Mouse (Mus musculus) hindbrain, embryonic 15.5 days (tissue): ENCODE data around the gene Sox3. TPM values are rescaled to one million over a fixed set of nuclear protein-coding genes. Genes with fewer than 3 reads are reported as not detected.

Experiments
- ATAC-seq: fragments of 200-750 bp; cut with Nextera tagmentation; 2 replicates; pipeline ENCODE4 v1.8.0; 2017; ENCODE audit warnings: low read depth, moderate number of reproducible peaks, moderate TSS enrichment; ENCODE audit not compliant: low FRiP score
- H3K27ac ChIP-seq: fragments of 300-500 bp; sonication (generic); replicated peaks from 2 replicates; pipeline ENCODE4 v1.5.1; 2015; ENCODE audit warnings: mild to moderate bottlenecking, inconsistent platforms
- H3K27me3 ChIP-seq: fragments of 300-500 bp; sonication (generic); 2 replicates; pipeline ENCODE4 v1.6.1; 2015; ENCODE audit warnings: control low read depth, inconsistent platforms
- H3K36me3 ChIP-seq: fragments of 300-500 bp; sonication (generic); 2 replicates; pipeline ENCODE4 v1.6.1; 2015; ENCODE audit warnings: control low read depth, inconsistent platforms
- H3K4me1 ChIP-seq: fragments of 300-500 bp; sonication (generic); replicated peaks from 2 replicates; pipeline ENCODE4 v1.6.1; 2015; ENCODE audit warnings: control low read depth, inconsistent platforms
- H3K4me2 ChIP-seq: fragments of 300-500 bp; sonication (generic); 2 replicates; pipeline ENCODE4 v1.6.1; 2015; ENCODE audit warnings: moderate library complexity, mild to moderate bottlenecking, inconsistent platforms
- H3K4me3 ChIP-seq: fragments of 300-500 bp; sonication (generic); 2 replicates; pipeline ENCODE4 v1.5.1; 2015; ENCODE audit warnings: mild to moderate bottlenecking, inconsistent platforms
- H3K9ac ChIP-seq: fragments of 300-500 bp; sonication (generic); 2 replicates; pipeline ENCODE4 v1.6.1; 2015; ENCODE audit warnings: inconsistent platforms
- H3K9me3 ChIP-seq: fragments of 300-500 bp; sonication (generic); 2 replicates; pipeline ENCODE4 v1.6.1; 2016; ENCODE audit warnings: control low read depth, inconsistent platforms
- WGBS: fragments of 180-500 bp; shearing (Covaris S2); methylation state at CpG from one replicate; pipeline ENCODE4 v1.1.7; 2015; 5-methylcytosine and 5-hydroxymethylcytosine counted together
- polyA plus RNA-seq: library from polyadenylated mRNA; unstranded; fragments of >200 nt; fragmentation: Nextera tagmentation; extraction: Ambion mirVana; gene quantifications from 2 replicates; pipeline ENCODE4 v1.2.1, GENCODE M21; 2015

Sox3 gene
- 1.9 and 2.5 TPM in 2 replicates for polyA plus RNA-seq

DNA sequence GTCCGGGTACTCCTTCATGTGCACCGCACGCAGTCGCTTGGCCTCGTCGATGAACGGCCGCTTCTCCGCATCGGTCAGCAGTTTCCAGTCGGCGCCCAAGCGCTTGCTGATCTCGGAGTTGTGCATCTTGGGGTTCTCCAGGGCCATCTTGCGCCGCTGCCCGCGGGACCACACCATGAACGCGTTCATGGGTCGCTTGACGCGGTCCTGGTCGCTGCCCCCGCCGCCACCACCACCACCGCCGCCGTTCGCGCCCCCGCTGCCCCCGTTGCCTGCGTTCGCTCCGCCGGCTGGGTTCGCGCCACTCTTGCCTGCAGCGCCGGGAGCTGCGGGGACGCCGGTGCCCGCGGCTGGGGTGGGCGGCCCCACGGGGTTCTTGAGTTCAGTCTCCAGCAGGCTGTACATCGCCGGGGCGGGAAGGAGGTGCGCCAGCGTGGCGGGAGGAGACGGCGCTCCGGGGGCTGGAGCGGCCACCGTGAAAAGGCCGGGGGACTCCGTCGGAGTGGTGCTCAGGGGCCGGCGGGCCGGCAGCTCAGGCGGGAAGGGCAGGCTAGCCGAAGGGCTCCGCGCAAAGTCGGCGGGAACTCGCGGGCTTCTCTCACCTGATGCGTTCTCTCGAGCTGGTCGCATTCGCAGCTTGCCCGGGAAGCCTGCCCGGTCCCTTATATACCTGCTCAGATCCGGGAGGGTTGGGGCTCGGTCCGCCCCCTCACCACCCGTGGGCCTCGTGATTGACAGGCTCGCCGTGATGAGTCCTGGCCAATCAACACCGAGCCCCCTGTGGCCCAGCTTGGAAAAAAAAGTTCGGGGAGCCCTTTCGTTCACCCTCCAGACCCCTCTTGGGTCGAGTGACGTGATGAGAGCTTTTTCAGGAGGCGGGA, at the start of gene Sox3:
TSS of gene Sox3 (minus strand) at position 630 of the 881 bp plus-strand sequence.
- Histone ChIP-seq H3K27me3 (peaks cover 16% of the 10 kb centered on the region; the same call in 1 of the 2 replicates), H3K9me3 (no peaks in the 10 kb centered on the region), H3K4me1 (peaks cover 17% of the 10 kb centered on the region), H3K4me2 (peak within 1 kb of the TSS; percentile 73), H3K27ac (peak within 1 kb of the TSS; percentile 39; the same call in 1 of the 2 replicates), H3K9ac (peak within 1 kb of the TSS; percentile 53), H3K4me3 (peak within 1 kb of the TSS; percentile 52), H3K36me3 (no peaks in the 10 kb centered on the region)
- peak; percentile 56 for ATAC-seq
- WGBS: 16% methylated on average over 75 of the region's 92 CpGs

DNA sequence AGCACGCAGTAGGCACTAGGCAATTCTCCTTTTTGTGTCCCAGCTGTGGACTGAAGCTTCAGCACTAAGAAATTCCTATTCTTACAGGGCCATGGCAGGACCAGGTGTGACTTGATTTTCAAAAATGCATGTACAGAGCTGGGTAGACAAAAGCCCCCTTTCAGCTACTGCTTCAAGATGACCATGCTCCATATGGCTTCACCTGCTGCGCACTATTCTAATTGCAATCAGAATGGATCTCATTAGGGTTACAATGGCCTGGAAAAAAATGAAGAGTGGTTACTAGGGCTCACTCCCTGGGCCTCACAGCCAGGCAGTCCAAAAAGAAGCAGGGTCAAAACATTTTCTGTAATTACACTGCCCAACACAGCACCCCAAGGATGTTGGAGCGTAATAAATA, 47.0 kb upstream of the Sox3 start:
- Histone ChIP-seq H3K9me3 (no peaks in the 10 kb centered on the region), H3K4me1 (no peaks in the 10 kb centered on the region), H3K27ac (no peak overlapping the region), H3K36me3 (no peaks in the 10 kb centered on the region), H3K4me3 (no peak overlapping the region), H3K27me3 (no peaks in the 10 kb centered on the region), H3K9ac (no peak overlapping the region), H3K4me2 (no peak overlapping the region)
- no peak for ATAC-seq
- WGBS: 63% methylated on average over 3 of the region's 3 CpGs

DNA sequence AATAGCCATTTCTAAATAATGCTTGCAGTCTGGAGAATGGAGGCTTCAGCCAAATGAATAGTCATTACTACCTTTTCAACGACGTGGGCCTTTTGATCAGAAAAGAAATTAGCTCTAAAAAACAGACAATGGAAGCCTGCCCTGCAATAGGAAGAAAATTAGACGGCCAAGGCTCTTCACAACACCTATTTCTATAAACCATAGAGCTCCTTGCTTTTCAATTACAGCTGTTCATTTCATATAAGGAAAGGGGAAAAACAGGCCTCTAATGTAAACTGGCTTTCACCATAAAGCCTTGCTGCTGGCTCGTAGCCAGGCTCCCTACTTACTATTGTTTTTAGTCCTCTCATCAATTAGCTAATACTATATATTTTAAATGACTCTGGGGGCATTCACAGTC, 6.3 kb upstream of the Sox3 start:
- Histone ChIP-seq H3K4me1 (peaks cover under 1% of the 10 kb centered on the region; the same call in 1 of the 2 replicates), H3K4me3 (no peak overlapping the region), H3K36me3 (no peaks in the 10 kb centered on the region), H3K9me3 (no peaks in the 10 kb centered on the region), H3K27me3 (peaks cover 11% of the 10 kb centered on the region; the same call in 1 of the 2 replicates), H3K9ac (no peak overlapping the region), H3K4me2 (no peak overlapping the region), H3K27ac (no peak overlapping the region)
- 40% methylated on average over 4 of the region's 4 CpGs for WGBS
- ATAC-seq: no peak

DNA sequence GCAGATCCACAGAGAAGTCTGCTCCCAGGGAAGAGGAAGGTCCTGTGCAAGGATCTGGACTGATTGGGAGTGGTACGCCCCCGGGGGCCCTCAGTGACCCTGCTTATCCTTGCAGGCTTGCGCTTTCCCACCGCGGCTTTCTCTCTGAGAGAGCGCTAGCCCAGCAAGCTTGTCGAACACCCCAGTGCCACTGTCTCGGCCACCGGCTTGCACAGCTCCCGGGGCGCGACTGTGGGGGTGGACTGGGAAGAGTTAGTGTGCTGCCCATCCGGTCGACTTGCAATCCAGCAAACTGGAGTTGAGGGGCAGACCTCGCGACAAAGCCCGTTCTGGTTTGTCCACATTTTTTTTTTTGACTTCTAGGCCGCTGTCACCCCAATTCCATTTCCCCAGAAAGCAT, 5.4 kb upstream of the Sox3 start:
- WGBS: 23% methylated on average over 18 of the region's 18 CpGs
- H3K9me3 ChIP-seq: no peaks in the 10 kb centered on the region
- no peak for ATAC-seq

DNA sequence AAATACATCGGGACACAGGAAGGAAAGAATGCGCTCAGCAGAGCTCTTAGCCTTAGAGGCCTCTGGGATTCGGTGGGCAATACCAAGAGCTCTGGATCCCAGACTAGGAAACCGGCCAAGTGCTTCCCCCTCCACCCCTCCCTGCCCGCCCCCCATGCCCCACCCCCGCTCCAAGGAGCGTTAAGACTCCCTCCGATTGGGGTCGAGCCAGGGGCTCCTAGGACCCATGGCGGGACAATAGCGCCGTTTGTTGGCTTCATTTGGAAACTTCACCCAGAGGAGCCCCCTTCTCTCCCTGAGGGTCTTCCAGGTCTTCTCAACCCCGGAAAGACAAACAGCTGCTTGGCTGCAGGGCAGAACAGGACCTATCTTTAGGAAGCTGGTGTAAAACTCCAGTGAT, 3.1 kb upstream of the Sox3 start:
- Histone ChIP-seq H3K27me3 (peaks cover 11% of the 10 kb centered on the region; the same call in 1 of the 2 replicates), H3K4me1 (peaks cover 16% of the 10 kb centered on the region), H3K4me3 (no peak overlapping the region), H3K4me2 (no peak overlapping the region), H3K9me3 (no peaks in the 10 kb centered on the region), H3K9ac (no peak overlapping the region), H3K27ac (no peak overlapping the region), H3K36me3 (no peaks in the 10 kb centered on the region)
- 22% methylated on average over 13 of the region's 13 CpGs for WGBS
- no peak for ATAC-seq

More for the DNA sequence above, 5.4 kb upstream of the Sox3 start:
- Histone ChIP-seq H3K27me3 (peaks cover 11% of the 10 kb centered on the region; the same call in 1 of the 2 replicates), H3K4me1 (peaks cover 9% of the 10 kb centered on the region), H3K9ac (no peak overlapping the region), H3K27ac (no peak overlapping the region), H3K4me3 (no peak overlapping the region), H3K36me3 (no peaks in the 10 kb centered on the region), H3K4me2 (peak overlapping the region; percentile 29; the same call in 1 of the 2 replicates)

DNA sequence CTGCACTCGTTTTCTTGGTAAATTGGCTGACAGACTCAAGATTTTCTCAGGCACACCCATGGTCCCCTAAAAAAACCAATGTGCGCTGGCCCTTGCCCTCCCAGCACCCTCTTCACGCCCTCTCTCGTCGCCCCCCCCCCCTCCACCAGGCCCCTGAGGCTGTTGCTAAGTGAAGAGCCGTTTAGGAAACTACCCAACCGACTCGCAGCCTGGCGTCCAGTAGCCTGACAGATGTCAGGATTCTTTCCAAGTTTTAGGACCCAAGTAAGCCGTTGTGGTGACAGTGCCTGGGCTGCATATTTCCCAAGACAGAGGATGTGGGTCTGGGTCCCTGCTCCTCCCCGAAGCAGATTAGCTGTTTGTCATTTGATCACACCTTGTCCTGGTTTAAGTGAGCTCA, 2.2 kb upstream of the Sox3 start:
- H3K36me3 ChIP-seq: no peaks in the 10 kb centered on the region
- WGBS: 19% methylated on average over 11 of the region's 11 CpGs
- no peaks in the 10 kb centered on the region for H3K9me3 ChIP-seq
- H3K27ac ChIP-seq: no peak overlapping the region
- H3K4me2 ChIP-seq: peak overlapping the region; percentile 73
- no peak overlapping the region for H3K9ac ChIP-seq
- ATAC-seq: no peak
- peaks cover 11% of the 10 kb centered on the region; the same call in 1 of the 2 replicates for H3K27me3 ChIP-seq
- H3K4me1 ChIP-seq: peaks cover 17% of the 10 kb centered on the region
- H3K4me3 ChIP-seq: 0 out of 2 replicates have a peak overlapping the region, but pooled peaks have one; percentile 10

DNA sequence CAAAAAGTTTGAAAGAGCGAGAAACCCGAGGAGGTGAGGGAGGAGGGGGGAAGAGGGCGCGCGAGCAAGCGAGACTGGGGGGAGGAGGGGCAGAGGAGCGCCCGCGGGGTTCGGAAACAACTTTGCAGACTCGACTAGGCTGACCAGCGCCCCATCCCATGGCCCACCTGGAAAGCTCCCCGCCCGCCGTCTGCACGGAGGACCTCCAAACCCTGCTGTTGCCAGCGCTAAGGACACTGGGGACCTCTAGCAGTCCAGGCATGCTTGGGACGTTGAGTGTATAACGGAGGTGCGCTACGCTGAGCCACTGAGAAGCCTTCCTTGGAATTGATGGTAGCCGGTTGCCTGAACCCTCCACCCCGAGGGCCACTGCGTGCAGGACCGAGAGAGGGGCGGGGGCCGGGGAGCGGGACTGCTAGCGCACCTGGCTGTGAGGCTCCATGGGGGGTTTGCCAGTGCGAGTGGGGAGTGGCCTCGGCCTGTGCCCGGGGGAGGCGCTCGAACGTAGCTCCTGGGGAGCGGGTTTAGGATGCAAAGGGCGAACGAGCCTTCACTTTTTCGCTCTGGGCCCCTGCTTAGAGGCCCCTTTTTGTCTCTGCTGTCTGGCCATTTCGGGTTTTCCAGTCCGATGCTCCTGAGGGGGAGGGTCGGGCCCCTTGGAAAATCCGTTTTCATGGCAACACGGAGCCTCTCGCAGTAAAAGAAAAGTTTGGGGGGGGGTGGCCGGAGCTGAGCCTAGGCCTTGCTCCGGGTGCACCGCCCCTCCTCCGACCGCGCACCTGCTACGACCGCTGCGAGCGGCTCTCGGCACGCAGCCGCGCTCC, 702 bp upstream of the Sox3 start:
- Histone ChIP-seq H3K27me3 (peaks cover 13% of the 10 kb centered on the region; the same call in 1 of the 2 replicates), H3K4me1 (peaks cover 17% of the 10 kb centered on the region), H3K9ac (no peak overlapping the region), H3K4me2 (peak overlapping the region; percentile 73), H3K4me3 (peak overlapping the region; percentile 52), H3K27ac (peak overlapping the region; percentile 39; the same call in 1 of the 2 replicates), H3K36me3 (no peaks in the 10 kb centered on the region), H3K9me3 (no peaks in the 10 kb centered on the region)
- ATAC-seq: peak; percentile 19
- WGBS: 25% methylated on average over 45 of the region's 59 CpGs

DNA sequence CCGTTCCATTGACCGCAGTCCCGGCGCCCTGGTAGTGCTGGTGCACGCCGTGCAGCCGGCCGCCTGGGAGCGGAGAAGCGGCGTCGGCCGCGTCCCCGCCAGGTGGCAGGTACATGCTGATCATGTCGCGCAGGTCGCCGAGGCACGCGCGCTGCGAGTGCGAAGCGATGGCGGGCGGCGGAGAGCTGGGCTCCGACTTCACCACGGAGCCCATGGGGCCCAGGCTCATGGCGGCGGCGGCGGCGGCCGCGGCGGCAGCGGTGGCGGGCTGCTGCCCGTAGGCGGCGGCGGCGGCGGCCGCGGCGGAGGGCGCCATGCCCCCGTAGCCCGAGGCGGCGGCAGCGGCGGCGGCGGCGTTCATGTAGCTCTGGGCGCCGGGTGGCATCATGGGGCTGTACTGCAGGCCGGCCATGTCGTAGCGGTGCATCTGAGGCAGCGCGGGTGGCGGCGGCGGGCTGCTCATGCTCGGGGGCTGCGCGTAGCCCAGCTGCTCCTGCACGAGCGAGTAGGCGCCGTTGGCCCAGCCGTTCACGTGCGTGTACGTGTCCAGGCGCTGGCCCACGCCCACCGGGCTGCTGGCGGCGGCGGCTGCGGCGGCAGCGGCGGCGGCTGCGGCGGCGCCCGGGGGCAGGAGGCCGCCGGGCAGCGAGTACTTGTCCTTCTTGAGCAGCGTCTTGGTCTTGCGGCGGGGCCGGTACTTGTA, 981 bp downstream of the Sox3 start:
- H3K9me3 ChIP-seq: no peaks in the 10 kb centered on the region
- H3K4me2 ChIP-seq: peak overlapping the region; percentile 73
- peak overlapping the region; percentile 13; the same call in 1 of the 2 replicates for H3K27ac ChIP-seq
- H3K4me1 ChIP-seq: peaks cover 17% of the 10 kb centered on the region
- WGBS: 30% methylated on average over 73 of the region's 102 CpGs
- ATAC-seq: peak; percentile 79
- H3K4me3 ChIP-seq: peak overlapping the region; percentile 52
- H3K36me3 ChIP-seq: no peaks in the 10 kb centered on the region
- peak overlapping the region; percentile 53 for H3K9ac ChIP-seq
- peaks cover 16% of the 10 kb centered on the region; the same call in 1 of the 2 replicates for H3K27me3 ChIP-seq

DNA sequence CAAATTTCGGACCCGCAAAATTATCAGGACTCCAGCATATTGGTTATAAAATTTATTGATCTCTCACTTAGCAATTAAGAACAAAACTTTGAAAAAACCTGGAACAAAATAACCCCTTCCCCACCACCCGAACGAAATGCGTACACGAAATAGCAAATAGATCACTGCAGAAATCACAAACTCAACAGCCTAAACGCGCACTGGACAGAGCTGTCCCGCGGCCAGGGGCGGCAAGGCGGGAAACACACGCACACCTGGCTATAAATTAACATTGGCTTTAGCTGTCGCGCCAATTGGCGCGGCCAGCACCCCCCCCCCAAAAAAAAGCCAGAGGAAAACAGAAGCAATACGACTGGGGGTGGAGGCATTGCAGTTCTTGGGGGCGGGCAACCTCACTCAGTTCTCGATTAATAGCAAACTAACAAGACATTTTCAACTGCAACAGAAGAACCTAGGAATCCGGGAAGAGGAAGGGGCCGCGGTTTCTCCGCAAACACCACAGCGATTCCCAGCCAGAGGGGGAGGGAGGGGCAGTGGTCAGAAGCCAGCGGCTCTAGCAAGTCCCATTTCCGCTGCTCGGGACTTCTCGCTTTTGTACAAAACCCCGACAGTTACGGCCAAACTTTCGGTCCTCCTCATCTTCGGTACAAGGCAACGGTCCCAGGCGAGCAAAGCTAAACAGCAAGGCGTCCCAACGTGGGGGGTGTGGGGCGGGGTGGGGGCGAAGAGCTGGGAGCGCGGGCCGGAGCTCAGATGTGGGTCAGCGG, 1.7 kb downstream of the Sox3 start:
- no peaks in the 10 kb centered on the region for H3K9me3 ChIP-seq
- H3K4me3 ChIP-seq: peak overlapping the region; percentile 52
- no peak overlapping the region for H3K27ac ChIP-seq
- no peaks in the 10 kb centered on the region for H3K36me3 ChIP-seq
- H3K4me2 ChIP-seq: peak overlapping the region; percentile 73
- 18% methylated on average over 43 of the region's 43 CpGs for WGBS
- 0 out of 2 replicates have a peak, but pooled peaks cover 9% of the 10 kb centered on the region for H3K27me3 ChIP-seq
- ATAC-seq: no peak
- peaks cover 17% of the 10 kb centered on the region for H3K4me1 ChIP-seq
- peak overlapping the region; percentile 53 for H3K9ac ChIP-seq

DNA sequence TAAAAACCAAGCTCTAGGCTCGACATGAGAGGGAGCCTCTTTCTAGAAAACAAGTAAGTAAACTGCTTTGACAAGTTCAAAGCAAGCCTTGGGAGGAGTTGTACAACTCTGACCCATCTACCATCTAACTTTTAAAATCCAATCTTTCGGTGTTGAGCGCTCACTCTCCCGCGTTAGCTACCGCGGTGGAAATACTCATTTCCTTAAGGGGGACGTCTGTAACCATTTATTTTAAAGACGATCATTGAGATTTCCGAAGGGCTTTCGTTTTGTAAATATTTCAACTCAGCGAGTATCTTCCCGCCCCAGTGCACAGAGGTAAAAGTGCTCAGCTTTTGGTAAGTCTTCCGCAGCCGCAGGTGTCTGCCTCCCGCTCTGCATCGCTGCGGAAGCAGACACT, 2.6 kb downstream of the Sox3 start:
- Histone ChIP-seq H3K4me3 (peak overlapping the region; percentile 52; the same call in 1 of the 2 replicates), H3K9ac (no peak overlapping the region), H3K27me3 (0 out of 2 replicates have a peak, but pooled peaks cover 7% of the 10 kb centered on the region), H3K27ac (no peak overlapping the region), H3K9me3 (no peaks in the 10 kb centered on the region), H3K4me2 (peak overlapping the region; percentile 73), H3K36me3 (no peaks in the 10 kb centered on the region), H3K4me1 (peaks cover 17% of the 10 kb centered on the region)
- 22% methylated on average over 18 of the region's 18 CpGs for WGBS
- ATAC-seq: no peak
